Mouse (Mus musculus) stomach, postnatal 0 days (tissue): ENCODE measurements around the gene Ssrp1. TPM values are rescaled to one million over a fixed set of nuclear protein-coding genes. Genes with fewer than 3 reads are reported as not detected.

ENCODE experiments used
- ATAC-seq: fragments of 200-750 bp; cut with Nextera tagmentation; 2 replicates; pipeline ENCODE4 v1.8.0; 2017; ENCODE audit not compliant: low FRiP score, low TSS enrichment
- DNase-seq: peaks from one replicate; pipeline ENCODE4 v3.0.0-alpha.2; 2016; ENCODE audit warnings: low spot score
- H3K27ac ChIP-seq: fragments of 300-500 bp; sonication (generic); replicated peaks from 2 replicates; pipeline ENCODE4 v1.5.1; 2014; ENCODE audit warnings: mild to moderate bottlenecking, control low read depth
- H3K27me3 ChIP-seq: fragments of 300-500 bp; sonication (generic); 2 replicates; pipeline ENCODE4 v1.6.1; 2014; ENCODE audit warnings: low read length; ENCODE audit not compliant: control insufficient read depth, insufficient read depth
- H3K36me3 ChIP-seq: fragments of 300-500 bp; sonication (generic); 2 replicates; pipeline ENCODE4 v1.6.1; 2014; ENCODE audit warnings: low read length, mixed read lengths; ENCODE audit not compliant: control insufficient read depth, insufficient read depth
- H3K4me1 ChIP-seq: fragments of 300-500 bp; sonication (generic); replicated peaks from 2 replicates; pipeline ENCODE4 v1.6.1; 2014; ENCODE audit warnings: antibody characterized with exemption; ENCODE audit not compliant: control insufficient read depth, insufficient read depth
- H3K4me2 ChIP-seq: fragments of 300-500 bp; sonication (generic); replicated peaks from 2 replicates; pipeline ENCODE4 v1.6.1; 2014; ENCODE audit warnings: low read depth, mild to moderate bottlenecking, control low read depth, moderate library complexity
- H3K4me3 ChIP-seq: fragments of 300-500 bp; sonication (generic); 2 replicates; pipeline ENCODE4 v1.5.1; 2014; ENCODE audit warnings: low read depth, low read length, control low read depth
- H3K9ac ChIP-seq: fragments of 300-500 bp; sonication (generic); 2 replicates; pipeline ENCODE4 v1.6.1; 2014; ENCODE audit warnings: mild to moderate bottlenecking, low read length, control low read depth, mixed read lengths
- H3K9me3 ChIP-seq: fragments of 300-500 bp; sonication (generic); 2 replicates; pipeline ENCODE4 v1.6.1; 2016; ENCODE audit warnings: low read length; ENCODE audit not compliant: control insufficient read depth
- CTCF ChIP-seq: IDR thresholded peaks from 2 replicates; pipeline ENCODE4 v1.5.1; 2016; ENCODE audit warnings: antibody characterized with exemption, low read depth, mild to moderate bottlenecking, moderate library complexity
- EP300 ChIP-seq: optimal IDR thresholded peaks from 2 replicates; pipeline ENCODE3; 2016; ENCODE audit warnings: antibody characterized with exemption
- WGBS: fragments of 180-500 bp; shearing (Covaris S2); extraction: QIAGEN DNeasy Blood & Tissue Kit; methylation state at CpG from one replicate; pipeline ENCODE4 v1.1.7; 2014; 5-methylcytosine and 5-hydroxymethylcytosine counted together
- polyA plus RNA-seq: library from polyadenylated mRNA; unstranded; fragments of >200 nt; fragmentation: Nextera tagmentation; extraction: Ambion mirVana; gene quantifications from 2 replicates; pipeline ENCODE4 v1.2.1, GENCODE M21; 2015

Gene Ssrp1
- 84.8 and 90.0 TPM in 2 replicates for polyA plus RNA-seq

DNA sequence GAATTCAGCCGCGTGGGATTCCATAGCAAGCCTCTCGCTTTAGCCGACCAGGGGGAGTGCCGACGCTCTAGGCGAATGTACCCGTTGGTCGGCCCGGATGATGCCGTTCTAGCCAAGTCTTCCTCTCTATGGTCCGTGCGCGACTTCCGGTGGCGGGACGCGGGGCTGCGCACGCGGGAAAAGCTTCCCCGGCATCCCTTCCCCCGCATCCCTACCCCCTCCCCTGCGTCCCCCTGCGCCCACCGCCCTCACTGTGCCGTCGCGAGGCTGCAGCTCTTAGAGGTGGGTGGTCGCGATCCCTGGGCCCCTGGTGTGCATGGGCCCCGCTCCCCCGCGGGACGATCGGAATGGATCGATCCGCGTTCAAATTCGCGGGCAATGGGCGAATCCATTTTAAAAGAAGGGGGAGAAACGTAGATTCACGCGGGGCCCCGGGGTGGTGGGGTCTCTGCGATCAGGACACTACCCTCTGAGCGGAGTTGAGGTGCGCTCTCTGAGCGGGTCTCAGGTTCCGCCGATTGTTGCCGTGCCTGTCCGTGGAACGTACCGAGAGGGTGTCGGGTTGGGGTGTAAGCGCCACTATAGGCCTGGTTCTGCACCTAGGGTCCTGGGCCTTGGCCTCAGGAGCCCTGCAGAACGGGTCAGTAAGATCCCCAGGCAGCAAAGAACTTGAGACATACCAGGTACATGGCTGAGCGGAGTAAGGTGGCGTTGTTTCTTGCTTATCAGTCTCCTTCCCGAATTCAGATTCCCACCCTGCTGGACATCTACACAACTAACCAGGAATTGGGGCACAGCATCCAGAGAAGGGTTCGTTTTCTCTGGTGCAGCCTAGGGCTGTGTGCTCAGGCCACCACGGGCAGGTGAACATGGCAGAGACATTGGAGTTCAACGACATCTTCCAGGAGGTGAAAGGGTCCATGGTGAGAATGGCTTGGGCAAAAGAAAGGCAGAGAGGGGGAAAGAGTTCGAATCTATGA, at the start of gene Ssrp1, which contains the start of gene P2rx3:
Ssrp1 (plus strand) TSS at position 188 of the 980 bp plus-strand sequence.
P2rx3 (minus strand) TSS at position 416 of the 980 bp plus-strand sequence.
- Histone ChIP-seq H3K27ac (peak within 1 kb of the TSS; percentile 89), H3K36me3 (peaks cover 19% of the 10 kb centered on the region), H3K4me1 (no peaks in the 10 kb centered on the region), H3K4me2 (peak within 1 kb of the TSS; percentile 80), H3K4me3 (peak within 1 kb of the TSS; percentile 83), H3K9ac (peak within 1 kb of the TSS; percentile 94), H3K27me3 (no peaks in the 10 kb centered on the region), H3K9me3 (no peaks in the 10 kb centered on the region)
- 1% methylated on average over 66 of the region's 66 CpGs for WGBS
- ATAC-seq, result peak; percentile 96
- peak; percentile 91 for DNase-seq
- peak; percentile 26; the same call in 1 of the 2 replicates for TF ChIP-seq CTCF
- TF ChIP-seq EP300, result no peak

GRCm38 (mm10) chr2:84987930-84988329, 49.1 kb upstream of the Ssrp1 start, which contains the start of gene Prg3:
TSS of gene Prg3 (plus strand) at chr2:84988215.
- DNase-seq, result no peak
- no peaks in the 10 kb centered on the region for H3K9me3 ChIP-seq
- ATAC-seq, result no peak
- TF ChIP-seq EP300, result no peak
- TF ChIP-seq CTCF, result no peak
- WGBS, result 88% methylated on average over 1 of the region's 1 CpGs
- no peaks in the 10 kb centered on the region for H3K27me3 ChIP-seq
- no peaks in the 10 kb centered on the region for H3K4me1 ChIP-seq
- H3K36me3 ChIP-seq, result no peaks in the 10 kb centered on the region
- no peak within 1 kb of the TSS for H3K27ac ChIP-seq
- H3K4me3 ChIP-seq, result no peak within 1 kb of the TSS
- H3K4me2 ChIP-seq, result no peak within 1 kb of the TSS
- H3K9ac ChIP-seq, result no peak within 1 kb of the TSS

DNA sequence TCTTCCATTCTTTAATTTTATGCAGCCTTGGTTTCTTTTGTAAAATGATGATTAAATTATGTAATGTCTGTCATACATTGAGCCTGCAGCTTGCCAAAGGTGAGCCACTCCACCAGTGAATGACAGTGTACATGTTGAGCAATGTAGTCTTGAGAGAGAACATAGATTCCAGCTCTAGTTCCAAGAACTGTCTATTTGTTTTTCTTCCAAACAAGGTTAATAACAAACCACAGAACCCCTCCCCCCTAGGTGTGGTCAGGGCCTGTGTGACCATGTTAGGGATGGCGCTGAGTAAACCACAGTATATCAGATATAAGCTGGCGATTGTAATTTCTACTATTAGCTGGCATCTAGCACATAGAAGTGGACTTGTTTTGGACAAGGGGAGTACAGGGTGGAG, 40.7 kb upstream of the Ssrp1 start:
- H3K27me3 ChIP-seq, result no peaks in the 10 kb centered on the region
- 78% methylated on average over 2 of the region's 2 CpGs for WGBS
- no peaks in the 10 kb centered on the region for H3K4me1 ChIP-seq
- no peak overlapping the region for H3K9ac ChIP-seq
- peak; percentile 51; the same call in 1 of the 2 replicates for ATAC-seq
- no peak for DNase-seq
- H3K27ac ChIP-seq, result no peak overlapping the region
- no peaks in the 10 kb centered on the region for H3K36me3 ChIP-seq
- no peak overlapping the region for H3K4me2 ChIP-seq
- TF ChIP-seq EP300, result no peak
- no peak for TF ChIP-seq CTCF
- no peak overlapping the region for H3K4me3 ChIP-seq
- H3K9me3 ChIP-seq, result no peaks in the 10 kb centered on the region

DNA sequence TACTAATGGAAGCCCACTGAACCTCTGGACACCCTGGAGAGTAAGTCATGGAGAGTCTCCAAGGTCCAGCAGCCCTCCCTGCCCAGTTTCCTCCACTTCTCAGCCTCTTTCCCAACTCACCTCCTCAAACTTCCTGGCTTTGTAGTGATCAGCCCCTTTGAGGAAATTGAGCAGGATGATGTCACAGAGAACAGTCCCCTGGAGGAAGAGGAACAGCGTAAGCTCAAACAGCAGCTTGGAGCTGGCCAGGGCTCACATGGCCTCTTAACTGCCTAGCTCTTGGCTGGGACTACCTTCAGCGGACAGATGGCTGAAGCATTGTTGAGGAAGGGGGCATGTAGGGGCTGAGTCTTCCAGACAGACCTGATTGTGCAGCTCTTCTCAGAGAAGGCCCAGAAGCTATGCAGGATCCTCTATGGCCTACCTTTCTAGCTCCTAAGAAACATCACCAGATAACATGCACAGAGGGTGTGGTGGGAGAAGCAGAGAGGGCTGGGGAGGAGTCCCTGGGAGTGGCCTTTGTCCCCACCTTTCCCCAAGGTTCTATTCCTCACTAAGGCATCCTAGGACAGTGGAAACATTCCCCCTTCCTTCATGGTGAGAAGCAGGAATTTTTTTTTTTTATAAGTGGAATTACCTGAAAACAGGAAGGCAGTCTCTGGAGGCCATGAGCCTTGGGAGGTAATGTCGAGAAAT, 37.4 kb upstream of the Ssrp1 start:
- Histone ChIP-seq H3K4me2 (no peak overlapping the region), H3K27ac (no peak overlapping the region), H3K9ac (no peak overlapping the region), H3K4me1 (no peaks in the 10 kb centered on the region), H3K27me3 (no peaks in the 10 kb centered on the region), H3K36me3 (no peaks in the 10 kb centered on the region), H3K9me3 (no peaks in the 10 kb centered on the region), H3K4me3 (no peak overlapping the region)
- TF ChIP-seq CTCF (no peak), EP300 (no peak)
- ATAC-seq, result no peak
- no peak for DNase-seq
- WGBS, result 65% methylated on average over 3 of the region's 3 CpGs

DNA sequence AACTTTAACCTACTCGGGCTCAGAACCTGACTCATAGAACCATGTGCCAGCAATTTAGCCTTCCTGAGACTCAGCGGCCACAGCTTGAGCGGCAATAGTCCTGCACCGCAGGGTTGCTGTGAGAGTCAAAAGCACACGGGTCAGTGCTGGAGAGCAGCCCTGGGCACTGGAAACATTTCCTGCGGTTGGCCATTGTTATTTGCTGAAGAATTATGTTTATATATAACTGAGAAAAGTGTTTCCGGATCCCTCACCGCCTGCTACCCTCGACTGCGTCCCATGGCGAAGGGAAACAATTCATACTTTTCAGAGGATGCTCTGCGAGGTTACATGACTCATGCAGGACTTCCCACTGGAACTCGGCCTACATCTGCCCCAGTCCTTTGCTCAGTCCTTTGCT, 35.5 kb upstream of the Ssrp1 start:
- Histone ChIP-seq H3K36me3 (no peaks in the 10 kb centered on the region), H3K4me2 (no peak overlapping the region), H3K27me3 (no peaks in the 10 kb centered on the region), H3K9ac (no peak overlapping the region), H3K4me1 (no peaks in the 10 kb centered on the region), H3K27ac (no peak overlapping the region), H3K4me3 (no peak overlapping the region), H3K9me3 (no peaks in the 10 kb centered on the region)
- TF ChIP-seq EP300 (no peak), CTCF (no peak)
- 62% methylated on average over 13 of the region's 13 CpGs for WGBS
- ATAC-seq (peak; percentile 33; the same call in 1 of the 2 replicates), DNase-seq (no peak)
